Mouse (Mus musculus): ENCODE measurements at regions not wholly inside any gene's neighbourhood (a gene's known extent, or its start where the extent isn't known, plus 50 kb on each side); places are given as distances from the start of the nearest gene placed in this dataset.

- no peak for DNase-seq (ENCODE audit: low spot score in 2 of 2)
Observed at GRCm38 (mm10) chr16:71004211-71004610, 690.5 kb downstream of the Gbe1 start.

GRCm38 (mm10) chr16:71043381-71043780 is 729.6 kb downstream of the Gbe1 start:
- DNase-seq (ENCODE audit: low spot score in 2 of 2), result peak; percentile 13 to 19

- DNase-seq (ENCODE audit: low spot score in 2 of 2), result no peak
Observed at GRCm38 (mm10) chr16:71054258-71054657, 740.5 kb downstream of the Gbe1 start.

- DNase-seq (ENCODE audit: low spot score in 2 of 2), result no peak
Observed at GRCm38 (mm10) chr16:71062754-71063153, 749.0 kb downstream of the Gbe1 start.

GRCm38 (mm10) chr16:71063361-71063932 is 749.7 kb downstream of the Gbe1 start:
- no peak for DNase-seq (ENCODE audit: low spot score in 2 of 2)

- DNase-seq (ENCODE audit: low spot score in 2 of 2), result no peak
Observed at GRCm38 (mm10) chr16:71070186-71070585, 756.4 kb downstream of the Gbe1 start.

- DNase-seq (ENCODE audit: low spot score in 2 of 2), result no peak
Observed at GRCm38 (mm10) chr16:71102829-71103228, 789.1 kb downstream of the Gbe1 start.

- DNase-seq (ENCODE audit: low spot score in 2 of 2), result no peak
Observed at GRCm38 (mm10) chr16:71108979-71109378, 795.2 kb downstream of the Gbe1 start.

- DNase-seq (ENCODE audit: low spot score in 2 of 2), result no peak
Observed at GRCm38 (mm10) chr16:71114301-71114700, 800.6 kb downstream of the Gbe1 start.

- DNase-seq (ENCODE audit: low spot score in 2 of 2), result no peak
Observed at GRCm38 (mm10) chr16:71120706-71121105, 807.0 kb downstream of the Gbe1 start.

GRCm38 (mm10) chr16:71123616-71124015 is 809.9 kb downstream of the Gbe1 start:
- no peak for DNase-seq (ENCODE audit: low spot score in 2 of 2)

- DNase-seq (ENCODE audit: low spot score in 2 of 2), result no peak
Observed at GRCm38 (mm10) chr16:71132826-71133225, 819.1 kb downstream of the Gbe1 start.

GRCm38 (mm10) chr16:71138668-71139067 is 824.9 kb downstream of the Gbe1 start:
- DNase-seq (ENCODE audit: low spot score in 2 of 2), result no peak
